Mouse (Mus musculus) CH12.LX (cell line): ENCODE measurements around the gene Tnfsf8.
A peak's percentile ranks its signal among the peaks of the same experiment; 100 is the strongest.

ENCODE experiments used
- BHLHE40 ChIP-seq: IDR thresholded peaks from 2 replicates; pipeline ENCODE4 v1.6.1; 2011; ENCODE audit warnings: mild to moderate bottlenecking, low read depth, low read length, improper control_type of control experiment
- CHD1 ChIP-seq: IDR thresholded peaks from 2 replicates; pipeline ENCODE4 v1.6.1; 2012; ENCODE audit warnings: low read depth, low read length, improper control_type of control experiment, inconsistent platforms
- CTCF ChIP-seq, 2 experiments: IDR thresholded peaks in 1 of 2; conservative IDR thresholded peaks in 1 of 2; 2 replicates each; pipeline ENCODE4 v1.5.1; 2011 to 2012; ENCODE audit warnings: low read depth in 2 of 2, low read length in 2 of 2, improper control_type of control experiment in 1 of 2, inconsistent platforms in 1 of 2, mild to moderate bottlenecking in 1 of 2, moderate library complexity in 1 of 2
- ETS1 ChIP-seq: conservative IDR thresholded peaks from 2 replicates; pipeline ENCODE4 v1.6.1; 2012; ENCODE audit warnings: low read depth, mild to moderate bottlenecking, inconsistent platforms, low read length, improper control_type of control experiment, moderate library complexity
- KAT2A ChIP-seq: IDR thresholded peaks from 2 replicates; pipeline ENCODE4 v1.6.1; 2012; ENCODE audit warnings: low read length, improper control_type of control experiment, inconsistent platforms; ENCODE audit not compliant: insufficient replicate concordance
- MAFK ChIP-seq: IDR thresholded peaks from 2 replicates; pipeline ENCODE4 v1.6.1; 2011; ENCODE audit warnings: low read length, improper control_type of control experiment; ENCODE audit not compliant: insufficient replicate concordance
- MAX ChIP-seq: IDR thresholded peaks from 2 replicates; pipeline ENCODE4 v1.6.1; 2011; ENCODE audit warnings: low read length, improper control_type of control experiment
- MAZ ChIP-seq: IDR thresholded peaks from 2 replicates; pipeline ENCODE4 v1.6.1; 2012; ENCODE audit warnings: low read depth, mild to moderate bottlenecking, inconsistent platforms, low read length, improper control_type of control experiment, moderate library complexity
- POLR2A ChIP-seq: IDR thresholded peaks from 2 replicates; pipeline ENCODE4 v1.6.1; 2011; ENCODE audit warnings: low read depth, mild to moderate bottlenecking, improper control_type of control experiment, low read length
- RCOR1 ChIP-seq: conservative IDR thresholded peaks from 2 replicates; pipeline ENCODE4 v1.6.1; 2012; ENCODE audit warnings: low read depth, mild to moderate bottlenecking, inconsistent platforms, low read length, improper control_type of control experiment
- USF1 ChIP-seq: IDR thresholded peaks from 2 replicates; pipeline ENCODE4 v1.6.1; 2014; ENCODE audit warnings: low read depth, mild to moderate bottlenecking, inconsistent platforms, low read length, improper control_type of control experiment

DNA sequence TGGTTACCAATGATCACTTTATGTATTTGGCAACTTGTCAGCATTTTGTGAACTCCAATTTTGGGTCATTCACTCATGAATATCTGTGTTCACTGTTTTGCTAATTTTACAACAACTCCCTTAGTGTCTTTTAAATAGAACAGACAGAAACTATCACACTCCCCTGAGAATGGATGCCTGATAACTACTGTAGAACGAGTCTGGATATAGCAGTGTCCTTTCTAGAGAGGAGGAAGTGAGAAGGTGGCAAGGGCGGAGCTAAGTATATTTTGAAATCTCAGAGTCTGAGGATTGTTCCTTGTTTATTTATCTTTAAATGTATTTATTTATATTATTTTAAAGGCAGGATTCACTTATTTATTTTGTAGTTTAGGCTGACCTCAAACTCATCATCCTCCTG lies 7.6 kb upstream of the Tnfsf8 start:
- TF ChIP-seq MAX (no peak), POLR2A (no peak), KAT2A (no peak), CTCF (conservative IDR thresholded peaks at IDR 0.05 in 1 of 2, IDR thresholded peaks at IDR 0.05 in 1 of 2; ENCODE audit: low read depth in 2 of 2, low read length in 2 of 2) (no peak), CHD1 (0 out of 2 replicates have a peak, but pooled peaks have one; percentile 1), MAFK (no peak), RCOR1 (no peak), MAZ (no peak), BHLHE40 (no peak), ETS1 (peak; percentile 45; the same call in 1 of the 2 replicates), USF1 (no peak)
